Mouse (Mus musculus) liver, embryonic 11.5 days (tissue): ENCODE measurements around the gene Sigirr. TPM values are rescaled to one million over a fixed set of nuclear protein-coding genes. Genes with fewer than 3 reads are reported as not detected.

Experiments
- ATAC-seq: fragments of 200-750 bp; cut with Nextera tagmentation; replicated peaks from 2 replicates; pipeline ENCODE4 v1.8.0; 2017; ENCODE audit warnings: moderate number of reproducible peaks, mild to moderate bottlenecking, moderate TSS enrichment, moderate library complexity; ENCODE audit not compliant: low FRiP score
- DNase-seq: peaks from one replicate; pipeline ENCODE4 v3.0.0-alpha.2; 2017; ENCODE audit warnings: low spot score
- H3K27ac ChIP-seq: fragments of 300-500 bp; sonication (generic); 2 replicates; pipeline ENCODE4 v1.5.1; 2014; ENCODE audit warnings: mild to moderate bottlenecking, low read depth, low read length, control low read depth
- H3K27me3 ChIP-seq: fragments of 300-500 bp; sonication (generic); replicated peaks from 2 replicates; pipeline ENCODE4 v1.6.1; 2014; ENCODE audit warnings: low read length, mixed read lengths; ENCODE audit not compliant: control insufficient read depth, insufficient read depth
- H3K36me3 ChIP-seq: fragments of 300-500 bp; sonication (generic); 2 replicates; pipeline ENCODE4 v1.6.1; 2014; ENCODE audit warnings: mild to moderate bottlenecking, low read length, moderate library complexity, mixed read lengths; ENCODE audit not compliant: control insufficient read depth, insufficient read depth
- H3K4me1 ChIP-seq: fragments of 300-500 bp; sonication (generic); replicated peaks from 2 replicates; pipeline ENCODE4 v1.6.1; 2014; ENCODE audit warnings: low read length, mixed read lengths; ENCODE audit not compliant: control insufficient read depth, insufficient read depth
- H3K4me2 ChIP-seq: fragments of 300-500 bp; sonication (generic); 2 replicates; pipeline ENCODE4 v1.6.1; 2014; ENCODE audit warnings: mild to moderate bottlenecking, control low read depth, moderate library complexity
- H3K4me3 ChIP-seq: fragments of 300-500 bp; sonication (generic); 2 replicates; pipeline ENCODE4 v1.5.1; 2014; ENCODE audit warnings: low read depth, low read length, control low read depth
- H3K9ac ChIP-seq: fragments of 300-500 bp; sonication (generic); 2 replicates; pipeline ENCODE4 v1.6.1; 2014; ENCODE audit warnings: low read depth, low read length, control low read depth
- H3K9me3 ChIP-seq: fragments of 300-500 bp; sonication (generic); 2 replicates; pipeline ENCODE4 v1.6.1; 2016; ENCODE audit warnings: low read length, inconsistent platforms, mixed read lengths; ENCODE audit not compliant: control insufficient read depth
- whole genome bisulfite sequencing: fragments of 180-500 bp; shearing (Covaris S2); extraction: QIAGEN DNeasy Blood & Tissue Kit; methylation state at CpG from one replicate; pipeline ENCODE4 v1.1.7; 2014; 5-methylcytosine and 5-hydroxymethylcytosine counted together
- polyA plus RNA-seq: library from polyadenylated mRNA; unstranded; fragments of >200 nt; fragmentation: Nextera tagmentation; extraction: Ambion mirVana; gene quantifications from 2 replicates; pipeline ENCODE4 v1.2.1, GENCODE M21; 2014

Sigirr gene
- polyA plus RNA-seq, 1 experiment from 2014 or later = 23.5 TPM

DNA sequence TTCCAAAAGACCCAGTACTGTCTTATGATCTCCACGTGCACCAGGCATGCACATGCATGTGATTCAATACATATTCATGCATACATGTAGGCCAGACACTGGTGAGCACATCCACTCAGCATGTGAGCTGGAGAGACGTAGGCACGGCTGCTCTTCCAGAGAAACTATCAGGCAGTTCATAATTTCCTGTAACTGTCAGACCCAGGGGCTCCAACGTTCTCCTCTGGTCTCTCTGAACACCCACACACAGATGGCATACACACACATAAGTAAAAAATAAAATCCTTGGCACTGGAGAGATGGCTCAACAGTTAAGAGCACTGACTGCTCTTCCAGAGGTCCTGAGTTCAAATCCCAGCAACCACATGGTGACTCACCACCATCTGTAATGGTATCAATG, 26.6 kb downstream of the Sigirr start:
- Histone ChIP-seq H3K27ac (no peak overlapping the region), H3K4me1 (peaks cover 6% of the 10 kb centered on the region), H3K4me2 (no peak overlapping the region), H3K9ac (no peak overlapping the region), H3K4me3 (no peak overlapping the region), H3K27me3 (peaks cover 43% of the 10 kb centered on the region), H3K36me3 (no peaks in the 10 kb centered on the region), H3K9me3 (no peaks in the 10 kb centered on the region)
- WGBS = 65% methylated on average over 4 of the region's 4 CpGs
- no peak for DNase-seq
- no peak for ATAC-seq

DNA sequence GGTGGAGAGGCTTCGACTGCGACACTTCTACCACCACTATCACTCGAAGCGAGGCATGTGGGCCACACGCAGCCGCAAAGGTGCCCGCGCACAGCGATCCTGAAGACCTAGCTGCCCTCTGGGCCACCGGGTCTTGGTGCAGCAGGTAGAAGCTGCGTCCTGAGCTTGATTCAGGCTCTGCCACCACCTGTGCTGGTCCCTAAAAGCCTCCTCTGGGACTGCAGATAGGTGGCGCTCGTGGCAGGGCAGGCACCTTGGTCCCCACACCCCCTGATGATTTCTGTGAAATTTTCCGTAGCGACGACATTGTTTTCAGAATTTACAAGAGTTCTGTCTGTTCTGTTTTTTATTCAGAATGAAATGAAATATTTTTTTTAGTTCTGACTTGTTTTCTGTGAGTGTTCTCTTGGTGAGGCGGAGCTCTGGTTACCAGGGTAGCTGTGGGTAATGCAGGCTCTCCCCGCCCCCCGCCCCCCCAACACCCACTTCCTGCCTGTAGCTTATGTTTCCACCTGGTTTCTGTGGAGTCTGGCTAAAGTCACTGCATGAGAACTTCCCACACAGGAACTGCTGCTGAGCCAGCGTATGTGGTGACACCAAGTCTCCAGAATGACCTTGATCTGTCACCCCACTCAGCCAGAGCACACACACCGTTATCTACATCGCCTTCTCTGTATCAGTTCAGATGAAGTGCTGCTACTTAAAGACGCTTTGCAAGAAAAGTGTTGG, 28.2 kb downstream of the Sigirr start:
- no peak overlapping the region for H3K4me2 ChIP-seq
- peaks cover 6% of the 10 kb centered on the region for H3K4me1 ChIP-seq
- no peaks in the 10 kb centered on the region for H3K9me3 ChIP-seq
- WGBS = 18% methylated on average over 23 of the region's 23 CpGs
- peaks cover 49% of the 10 kb centered on the region for H3K27me3 ChIP-seq
- H3K9ac ChIP-seq = no peak overlapping the region
- H3K36me3 ChIP-seq = no peaks in the 10 kb centered on the region
- H3K27ac ChIP-seq = no peak overlapping the region
- H3K4me3 ChIP-seq = no peak overlapping the region
- peak; percentile 31 for DNase-seq
- no peak for ATAC-seq

DNA sequence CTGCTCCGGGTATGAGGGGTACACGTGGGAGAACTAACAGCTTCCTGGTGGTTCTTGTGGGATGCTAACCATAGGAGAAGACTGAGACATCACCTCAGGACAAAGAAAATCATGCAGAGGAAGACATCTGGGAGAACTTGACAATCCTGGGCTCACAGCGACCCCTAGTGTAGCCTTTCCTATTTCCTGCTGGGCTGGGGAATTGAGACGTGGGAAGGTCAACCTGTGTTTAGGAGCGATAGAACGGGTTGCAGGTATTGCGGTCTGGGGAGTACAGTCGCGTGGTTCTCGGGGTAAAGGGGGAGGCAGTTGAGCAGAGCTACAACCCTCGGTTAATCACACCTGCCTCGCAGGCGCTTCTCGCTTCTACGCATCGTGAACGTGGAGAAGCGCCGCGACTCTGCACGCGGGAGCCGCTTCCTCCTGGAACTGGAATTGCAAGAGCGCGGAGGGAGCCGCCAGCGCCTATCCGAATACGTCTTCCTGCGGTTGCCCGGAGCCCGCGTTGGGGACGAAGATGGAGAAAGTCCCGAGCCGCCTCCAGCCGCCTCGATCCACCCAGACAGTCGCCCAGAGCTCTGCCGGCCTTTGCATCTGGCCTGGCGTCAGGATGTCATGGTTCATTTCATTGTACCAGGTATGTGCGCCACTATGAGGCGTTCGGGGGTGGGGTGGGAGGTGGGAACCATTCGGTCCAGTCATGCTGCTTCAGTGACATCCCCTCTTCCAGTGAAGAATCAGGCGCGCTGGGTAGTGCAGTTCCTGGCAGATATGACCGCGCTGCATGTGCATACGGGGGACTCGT, 30.1 kb downstream of the Sigirr start:
- DNase-seq = peak; percentile 72

GRCm38 (mm10) chr7:141068351-141068750, 32.0 kb downstream of the Sigirr start:
- Histone ChIP-seq H3K27me3 (peaks cover 58% of the 10 kb centered on the region), H3K36me3 (0 out of 2 replicates have a peak, but pooled peaks cover 2% of the 10 kb centered on the region), H3K9me3 (no peaks in the 10 kb centered on the region), H3K4me2 (no peak overlapping the region), H3K27ac (no peak overlapping the region), H3K4me1 (peaks cover 14% of the 10 kb centered on the region), H3K4me3 (no peak overlapping the region), H3K9ac (no peak overlapping the region)
- WGBS = 60% methylated on average over 19 of the region's 19 CpGs
- no peak for DNase-seq
- ATAC-seq = no peak

More for the DNA sequence above, 30.1 kb downstream of the Sigirr start:
- H3K9ac ChIP-seq = peak overlapping the region; percentile 39; the same call in 1 of the 2 replicates
- peaks cover 6% of the 10 kb centered on the region for H3K4me1 ChIP-seq
- H3K36me3 ChIP-seq = no peaks in the 10 kb centered on the region
- peaks cover 56% of the 10 kb centered on the region for H3K27me3 ChIP-seq
- peak overlapping the region; percentile 85 for H3K4me2 ChIP-seq
- peak overlapping the region; percentile 43 for H3K4me3 ChIP-seq
- no peaks in the 10 kb centered on the region for H3K9me3 ChIP-seq
- 2% methylated on average over 51 of the region's 51 CpGs for WGBS
- no peak overlapping the region for H3K27ac ChIP-seq
- no peak for ATAC-seq

DNA sequence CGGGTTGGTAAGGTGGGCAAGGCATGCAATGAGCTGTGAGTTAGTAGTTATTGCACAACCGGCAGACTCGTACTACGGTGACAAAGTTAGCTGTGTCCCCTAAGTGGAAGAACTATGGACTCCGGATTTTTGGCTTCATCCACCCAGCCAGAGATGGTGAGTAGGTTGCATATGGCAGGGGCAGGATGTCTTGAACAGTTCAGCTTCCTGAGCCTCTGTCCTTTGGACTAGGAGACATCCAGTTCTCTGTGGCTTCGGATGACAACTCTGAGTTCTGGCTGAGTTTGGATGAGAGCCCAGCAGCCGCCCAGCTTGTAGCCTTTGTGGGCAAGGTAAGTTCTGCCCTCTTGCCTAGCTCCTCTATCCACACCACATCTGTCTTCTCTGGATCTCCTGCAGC, 35.8 kb downstream of the Sigirr start:
- Histone ChIP-seq H3K27ac (no peak overlapping the region), H3K4me2 (no peak overlapping the region)
- ATAC-seq = no peak

DNA sequence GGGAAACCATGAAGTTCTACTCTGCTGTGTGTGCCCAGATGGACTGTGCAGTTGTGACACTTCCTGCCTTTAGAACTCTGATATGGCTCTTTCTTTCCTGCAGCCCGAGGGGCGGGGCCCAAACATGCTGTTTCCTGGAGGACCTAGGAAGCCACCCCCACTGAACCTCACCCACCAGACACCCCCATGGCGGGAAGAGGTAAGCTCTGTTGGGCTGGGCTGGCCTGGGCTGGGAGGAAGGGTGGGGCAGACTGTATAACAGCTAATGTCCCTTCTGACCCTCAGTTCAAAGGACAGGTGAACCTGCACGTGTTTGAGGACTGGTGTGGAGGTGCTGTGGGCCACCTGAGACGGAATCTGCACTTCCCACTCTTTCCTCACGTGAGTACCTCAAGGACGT, 36.2 kb downstream of the Sigirr start:
- H3K9me3 ChIP-seq = no peaks in the 10 kb centered on the region
- H3K9ac ChIP-seq = no peak overlapping the region
- peaks cover 57% of the 10 kb centered on the region for H3K27me3 ChIP-seq
- H3K4me3 ChIP-seq = no peak overlapping the region
- H3K27ac ChIP-seq = no peak overlapping the region
- no peak overlapping the region; the same call in 1 of the 2 replicates for H3K4me2 ChIP-seq
- ATAC-seq = peak; percentile 27
- peaks cover 25% of the 10 kb centered on the region for H3K4me1 ChIP-seq
- 0 out of 2 replicates have a peak, but pooled peaks cover 2% of the 10 kb centered on the region for H3K36me3 ChIP-seq
- DNase-seq = peak; percentile 31
- 50% methylated on average over 7 of the region's 7 CpGs for WGBS

More for the DNA sequence above, 35.8 kb downstream of the Sigirr start:
- WGBS = 84% methylated on average over 7 of the region's 7 CpGs
- Histone ChIP-seq H3K27me3 (peaks cover 59% of the 10 kb centered on the region), H3K9me3 (no peaks in the 10 kb centered on the region), H3K4me1 (peaks cover 25% of the 10 kb centered on the region), H3K9ac (no peak overlapping the region), H3K4me3 (no peak overlapping the region), H3K36me3 (0 out of 2 replicates have a peak, but pooled peaks cover 2% of the 10 kb centered on the region)
- no peak for DNase-seq

DNA sequence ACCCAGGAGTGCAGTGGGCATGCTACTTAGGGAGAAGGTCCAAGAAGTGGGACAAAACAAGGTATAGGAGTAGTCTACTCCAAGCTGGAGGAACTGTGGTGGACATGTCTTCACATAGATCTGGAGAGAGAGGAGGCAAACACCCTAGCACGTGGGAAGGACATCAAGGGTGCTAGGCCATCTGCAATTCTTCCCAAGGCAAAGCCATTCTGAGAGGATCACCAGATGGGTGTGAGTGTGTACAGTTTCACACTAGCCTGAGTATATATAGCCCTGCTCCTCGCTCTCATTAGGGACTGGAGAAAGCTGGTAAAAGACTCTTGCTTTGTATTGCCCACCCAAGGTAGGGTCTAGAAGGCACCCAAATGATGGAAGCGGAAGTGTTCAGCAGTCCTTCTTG, 37.0 kb downstream of the Sigirr start:
- Histone ChIP-seq H3K9me3 (no peaks in the 10 kb centered on the region), H3K4me1 (peaks cover 25% of the 10 kb centered on the region), H3K36me3 (0 out of 2 replicates have a peak, but pooled peaks cover 2% of the 10 kb centered on the region), H3K27ac (no peak overlapping the region), H3K4me3 (no peak overlapping the region), H3K9ac (no peak overlapping the region), H3K4me2 (no peak overlapping the region), H3K27me3 (peaks cover 57% of the 10 kb centered on the region)
- 80% methylated on average over 3 of the region's 3 CpGs for WGBS
- ATAC-seq (no peak), DNase-seq (no peak)

DNA sequence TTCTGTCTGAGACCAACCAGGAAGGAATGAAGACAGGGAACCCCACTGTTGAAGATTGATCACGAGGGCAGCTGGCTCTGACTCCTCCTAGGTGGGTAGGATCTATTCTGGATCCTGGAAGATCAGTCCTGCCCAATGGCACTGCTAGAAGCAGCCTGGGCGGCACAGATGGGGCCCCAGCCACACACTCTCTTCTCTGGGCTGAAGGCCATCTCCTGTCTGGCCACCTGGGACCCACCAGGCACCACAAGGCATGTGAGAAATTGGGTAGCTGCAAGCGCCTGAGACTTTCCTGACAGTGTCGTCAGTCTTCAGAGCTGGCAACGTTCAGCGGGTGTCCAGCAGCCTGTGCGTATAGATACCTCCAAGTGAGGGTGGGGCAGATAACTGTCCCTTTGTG, 37.8 kb downstream of the Sigirr start:
- no peak overlapping the region for H3K9ac ChIP-seq
- DNase-seq (no peak), ATAC-seq (no peak)
- WGBS = 55% methylated on average over 7 of the region's 7 CpGs
- H3K4me2 ChIP-seq = no peak overlapping the region
- no peaks in the 10 kb centered on the region for H3K9me3 ChIP-seq
- H3K36me3 ChIP-seq = 0 out of 2 replicates have a peak, but pooled peaks cover 2% of the 10 kb centered on the region
- peaks cover 50% of the 10 kb centered on the region for H3K27me3 ChIP-seq
- peaks cover 25% of the 10 kb centered on the region for H3K4me1 ChIP-seq
- H3K4me3 ChIP-seq = no peak overlapping the region
- H3K27ac ChIP-seq = no peak overlapping the region
